Mouse (Mus musculus) thymus, adult 2 months (tissue): Measurements from ENCODE around the gene Ntrk1. TPM values are rescaled to one million over a fixed set of nuclear protein-coding genes. Genes with fewer than 3 reads are reported as not detected.
A peak's percentile ranks its signal among the peaks of the same experiment; 100 is the strongest.

Source experiments
- DNase-seq: peaks from one replicate; pipeline ENCODE4 v3.0.0; 2021
- H3K27ac ChIP-seq: fragments of 200-500 bp; 2 replicates; pipeline ENCODE4 v1.5.1; 2012; ENCODE audit warnings: low read length, control low read depth; ENCODE audit not compliant: control insufficient read depth, insufficient read depth
- H3K27me3 ChIP-seq: fragments of 200-500 bp; 2 replicates; pipeline ENCODE4 v1.6.1; 2012; ENCODE audit warnings: mild to moderate bottlenecking, low read length, moderate library complexity, mixed read lengths; ENCODE audit not compliant: control insufficient read depth, insufficient read depth
- H3K36me3 ChIP-seq: fragments of 200-500 bp; 2 replicates; pipeline ENCODE4 v1.6.1; 2012; ENCODE audit warnings: mild to moderate bottlenecking, low read length, moderate library complexity; ENCODE audit not compliant: control insufficient read depth, insufficient read depth
- H3K4me1 ChIP-seq: fragments of 200-500 bp; replicated peaks from 2 replicates; pipeline ENCODE4 v1.6.1; 2012; ENCODE audit warnings: low read length; ENCODE audit not compliant: control insufficient read depth, insufficient read depth
- H3K4me3 ChIP-seq: fragments of 200-500 bp; 2 replicates; pipeline ENCODE4 v1.5.1; 2012; ENCODE audit warnings: mild to moderate bottlenecking, low read length, control low read depth, moderate library complexity; ENCODE audit not compliant: control insufficient read depth, insufficient read depth
- CTCF ChIP-seq: fragments of 200-500 bp; IDR thresholded peaks from 2 replicates; pipeline ENCODE4 v1.5.1; 2012; ENCODE audit warnings: mild to moderate bottlenecking, control low read depth, low read length, moderate library complexity, borderline replicate concordance; ENCODE audit not compliant: control insufficient read depth, poor library complexity, insufficient read depth; ENCODE audit errors: extremely low read depth
- POLR2A ChIP-seq: fragments of 200-500 bp; IDR thresholded peaks from 2 replicates; pipeline ENCODE4 v1.6.1; 2012; ENCODE audit warnings: mild to moderate bottlenecking, low read length, control low read depth, moderate library complexity; ENCODE audit not compliant: control insufficient read depth, poor library complexity, insufficient read depth; ENCODE audit errors: extremely low read depth
- WGBS: fragments of 180-500 bp; shearing (Covaris S2); methylation state at CpG from one replicate; pipeline ENCODE4 v1.1.7; 2018; 5-methylcytosine and 5-hydroxymethylcytosine counted together
- polyA plus RNA-seq: library from polyadenylated mRNA; depleted of rRNA; stranded (reverse); fragments of >200 nt; gene quantifications from 2 replicates; pipeline ENCODE4 v1.2.3, GENCODE M21; 2012

Gene Ntrk1
- polyA plus RNA-seq, 1 experiment = 0.67 TPM

DNA sequence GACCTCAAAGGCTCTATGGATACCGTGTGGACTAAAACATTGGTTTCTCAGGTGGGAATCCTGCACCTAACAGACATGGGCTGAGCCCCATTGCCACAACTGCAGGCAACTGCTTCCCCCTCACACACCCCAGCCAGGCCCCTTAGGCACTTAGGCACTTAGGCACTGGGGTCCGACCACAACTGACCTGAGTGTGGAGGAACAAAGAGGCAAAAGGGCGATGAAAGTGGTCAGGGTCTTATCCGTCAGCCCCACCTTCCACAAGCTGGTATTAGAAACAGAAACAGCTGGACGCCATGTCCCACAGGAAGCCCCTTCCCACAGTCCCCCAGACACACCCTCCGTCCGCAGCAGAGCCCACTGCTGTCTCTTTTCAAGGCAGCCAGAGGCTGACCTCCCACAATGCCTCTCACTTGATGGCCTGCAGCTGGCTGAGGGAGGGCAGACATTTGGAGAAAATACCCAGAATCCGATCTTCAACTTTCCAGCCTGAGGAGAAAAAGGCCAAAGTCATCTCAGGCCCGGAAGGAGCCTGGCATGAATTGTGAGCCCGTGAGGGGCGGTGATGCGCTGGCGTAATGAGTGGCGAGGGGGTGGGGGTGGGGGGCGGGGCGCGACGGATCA, 49.8 kb downstream of the Ntrk1 start:
- 81% methylated on average over 18 of the region's 18 CpGs for WGBS
- H3K4me3 ChIP-seq = no peak overlapping the region
- no peaks in the 10 kb centered on the region for H3K36me3 ChIP-seq
- TF ChIP-seq POLR2A = no peak
- no peak for TF ChIP-seq CTCF
- H3K27ac ChIP-seq = no peak overlapping the region
- peaks cover 14% of the 10 kb centered on the region for H3K4me1 ChIP-seq
- H3K27me3 ChIP-seq = no peaks in the 10 kb centered on the region; the same call in 1 of the 2 replicates
- DNase-seq = no peak

DNA sequence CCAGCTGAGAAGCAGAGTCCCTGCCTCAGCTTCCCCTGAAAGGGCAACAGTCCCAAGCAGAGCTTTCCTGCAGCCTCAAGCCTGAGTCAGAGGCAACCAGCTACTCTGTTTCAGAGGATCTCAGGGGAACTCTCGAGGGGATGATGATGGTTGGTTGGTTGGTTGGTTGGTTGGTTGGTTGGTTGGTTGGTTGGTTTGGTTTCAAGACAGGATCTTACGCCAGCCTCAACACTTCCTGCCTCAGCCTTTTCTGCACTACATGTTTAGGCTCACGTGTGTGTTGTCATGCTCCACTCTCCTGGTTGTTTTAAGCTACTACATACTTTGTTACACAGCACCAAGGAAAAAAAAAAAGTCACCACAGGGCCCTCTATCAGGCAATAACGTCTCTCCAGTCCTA, 51.0 kb downstream of the Ntrk1 start:
- WGBS = 25% methylated on average over 4 of the region's 4 CpGs
- H3K4me1 ChIP-seq = peaks cover 14% of the 10 kb centered on the region
- H3K4me3 ChIP-seq = no peak overlapping the region
- TF ChIP-seq POLR2A = no peak
- no peak for DNase-seq
- no peaks in the 10 kb centered on the region for H3K36me3 ChIP-seq
- no peaks in the 10 kb centered on the region for H3K27me3 ChIP-seq
- H3K27ac ChIP-seq = no peak overlapping the region

DNA sequence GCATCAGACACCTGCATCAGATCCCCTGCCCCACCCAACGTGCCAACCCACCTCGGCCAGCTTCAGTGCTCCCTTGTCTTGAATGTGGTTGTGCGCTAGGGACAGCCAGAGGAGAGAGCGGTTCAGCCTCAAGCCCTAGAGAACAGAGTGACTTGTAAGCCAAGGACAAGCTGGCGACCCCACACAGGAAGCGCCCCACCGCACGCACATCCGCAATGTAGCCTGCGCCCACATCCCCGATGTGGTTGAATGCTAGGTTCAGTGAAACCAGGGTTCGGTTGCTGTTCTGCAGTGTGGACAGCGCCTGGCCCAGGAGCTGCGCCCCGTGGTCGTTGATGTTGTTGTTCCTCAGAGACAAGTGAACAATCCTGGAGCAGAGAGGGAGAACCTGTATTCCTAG, 52.2 kb downstream of the Ntrk1 start:
- WGBS = 9% methylated on average over 16 of the region's 16 CpGs
- Histone ChIP-seq H3K4me1 (peaks cover 14% of the 10 kb centered on the region), H3K27ac (no peak overlapping the region), H3K27me3 (no peaks in the 10 kb centered on the region), H3K36me3 (no peaks in the 10 kb centered on the region), H3K4me3 (no peak overlapping the region)
- TF ChIP-seq POLR2A (no peak), CTCF (no peak)
- DNase-seq = peak; percentile 68

DNA sequence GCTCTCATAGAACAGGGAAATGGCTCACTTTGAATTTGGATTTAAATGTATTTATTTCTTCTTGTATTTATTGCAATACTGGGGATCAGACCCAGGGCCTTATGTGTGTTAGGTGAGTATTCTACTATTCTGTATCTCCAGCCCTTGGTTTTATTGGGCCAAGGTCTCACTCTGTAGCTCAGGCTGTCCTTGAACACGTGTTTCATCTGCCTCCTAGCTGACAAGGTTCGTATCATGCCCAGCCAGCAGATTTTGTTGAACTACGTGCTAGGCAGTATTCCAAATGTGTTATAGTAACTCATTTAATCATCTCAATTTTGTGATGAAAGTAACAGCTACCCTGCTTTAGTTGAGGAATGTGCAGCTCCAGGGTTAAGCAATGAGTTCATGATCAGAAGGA, 52.9 kb downstream of the Ntrk1 start:
- H3K4me1 ChIP-seq = peaks cover 14% of the 10 kb centered on the region
- no peak for DNase-seq
- H3K27me3 ChIP-seq = no peaks in the 10 kb centered on the region
- no peak overlapping the region for H3K27ac ChIP-seq
- WGBS = 80% methylated on average over 3 of the region's 3 CpGs
- no peak overlapping the region for H3K4me3 ChIP-seq
- TF ChIP-seq CTCF = no peak
- TF ChIP-seq POLR2A = no peak
- no peaks in the 10 kb centered on the region for H3K36me3 ChIP-seq

DNA sequence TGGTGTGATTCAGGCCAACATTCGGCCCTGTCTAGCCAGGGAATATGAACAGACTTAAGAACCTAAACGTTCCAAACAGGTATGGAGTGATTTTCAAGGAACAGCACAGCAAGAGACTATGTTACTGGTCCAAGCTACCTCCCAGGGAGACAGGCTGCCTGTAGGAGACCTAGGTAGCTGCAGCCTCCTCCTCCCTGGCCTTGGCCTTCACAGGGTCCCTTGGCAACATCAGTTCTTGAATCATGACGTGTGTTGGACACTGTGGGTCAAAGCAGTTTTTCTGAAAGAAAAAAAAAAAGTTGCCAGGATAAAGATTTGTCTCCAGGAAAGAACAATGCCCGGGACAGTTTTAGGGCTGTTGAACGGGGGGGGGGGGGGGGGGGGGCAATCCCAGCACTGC, 56.1 kb downstream of the Ntrk1 start:
- H3K4me3 ChIP-seq = no peak overlapping the region
- no peak for DNase-seq
- H3K27ac ChIP-seq = no peak overlapping the region
- H3K27me3 ChIP-seq = no peaks in the 10 kb centered on the region
- no peaks in the 10 kb centered on the region for H3K36me3 ChIP-seq
- TF ChIP-seq CTCF = no peak
- TF ChIP-seq POLR2A = no peak
- WGBS = 93% methylated on average over 5 of the region's 5 CpGs
- peaks cover 14% of the 10 kb centered on the region for H3K4me1 ChIP-seq

DNA sequence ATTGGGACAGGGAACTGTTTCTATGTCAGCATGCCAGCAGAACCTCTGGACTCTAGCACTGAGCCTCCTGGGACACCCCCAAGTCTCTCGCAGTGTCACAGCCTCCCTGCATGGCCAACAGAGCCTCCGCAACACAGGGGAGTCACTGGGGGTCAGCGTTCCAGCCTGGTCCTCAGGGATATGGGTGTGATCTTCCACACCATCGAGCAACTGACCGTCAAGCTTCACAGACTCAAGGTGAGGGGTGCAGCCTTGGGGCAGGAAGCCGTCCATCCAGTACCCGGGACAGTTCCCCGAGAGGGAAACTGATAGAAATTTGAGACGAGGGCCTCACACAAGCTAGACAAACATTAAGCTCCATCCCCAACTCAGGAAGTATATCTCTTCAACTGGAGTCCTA, 59.6 kb downstream of the Ntrk1 start:
- Histone ChIP-seq H3K27ac (no peak overlapping the region), H3K36me3 (no peaks in the 10 kb centered on the region), H3K27me3 (no peaks in the 10 kb centered on the region), H3K4me1 (no peaks in the 10 kb centered on the region), H3K4me3 (no peak overlapping the region)
- WGBS = 93% methylated on average over 9 of the region's 9 CpGs
- DNase-seq = no peak
- TF ChIP-seq POLR2A (no peak), CTCF (no peak)
